Mouse (Mus musculus): ENCODE results near the gene Tuba1b. TPM values are rescaled to one million over a fixed set of nuclear protein-coding genes. Genes with fewer than 3 reads are reported as not detected.
"Not testable (repeated sequence)": the region's sequence is repeated elsewhere in the genome, so short reads cannot be mapped to it uniquely, and the experiment has no call there.

Tuba1b gene
- polyA plus RNA-seq, 1 experiment = 694 TPM

GRCm38 (mm10) chr15:98924682-98925081, 9.7 kb downstream of the Tuba1b start:
- Histone ChIP-seq H3K27ac (ENCODE audit: insufficient read depth, low read length) (no peak overlapping the region), H3K4me1 (ENCODE audit: control insufficient read depth, insufficient read depth, insufficient read length) (peaks cover 2% of the 10 kb centered on the region; the same call in 1 of the 2 replicates), H3K4me3 (ENCODE audit: extremely low read depth, insufficient read depth, insufficient read length) (no peak overlapping the region), H3K27me3 (ENCODE audit: control insufficient read depth, insufficient read depth, low read length) (no peaks in the 10 kb centered on the region), H3K36me3 (ENCODE audit: control insufficient read depth, insufficient read depth, low read length) (no peaks in the 10 kb centered on the region)
- no peak for DNase-seq (ENCODE audit: low read depth in 1 of 2, low spot score in 2 of 2)
- 79% methylated on average over 3 of the region's 3 CpGs for WGBS
- TF ChIP-seq POLR2A (IDR thresholded peaks at IDR 0.05; ENCODE audit: low read depth, low read length) = no peak
- TF ChIP-seq CTCF (IDR thresholded peaks at IDR 0.05; ENCODE audit: extremely low read depth, insufficient read depth, insufficient read length, insufficient replicate concordance) = no peak

GRCm38 (mm10) chr15:98923031-98923537, 11.3 kb downstream of the Tuba1b start:
- Histone ChIP-seq H3K4me1 (ENCODE audit: control insufficient read depth, insufficient read depth, insufficient read length) (peaks cover 2% of the 10 kb centered on the region; the same call in 1 of the 2 replicates), H3K27ac (ENCODE audit: insufficient read depth, low read length) (no peak overlapping the region), H3K36me3 (ENCODE audit: control insufficient read depth, insufficient read depth, low read length) (no peaks in the 10 kb centered on the region), H3K27me3 (ENCODE audit: control insufficient read depth, insufficient read depth, low read length) (no peaks in the 10 kb centered on the region), H3K4me3 (ENCODE audit: extremely low read depth, insufficient read depth, insufficient read length) (no peak overlapping the region)
- TF ChIP-seq POLR2A (IDR thresholded peaks at IDR 0.05; ENCODE audit: low read depth, low read length) (no peak), CTCF (IDR thresholded peaks at IDR 0.05; ENCODE audit: extremely low read depth, insufficient read depth, insufficient read length, insufficient replicate concordance) (no peak)
- no peak for DNase-seq (ENCODE audit: low read depth in 1 of 2, low spot score in 2 of 2)
- WGBS = 91% methylated on average over 2 of the region's 2 CpGs

GRCm38 (mm10) chr15:98922581-98922980, 11.8 kb downstream of the Tuba1b start:
- no peak for TF ChIP-seq CTCF (IDR thresholded peaks at IDR 0.05; ENCODE audit: extremely low read depth, insufficient read depth, insufficient read length, insufficient replicate concordance)
- no peak for TF ChIP-seq POLR2A (IDR thresholded peaks at IDR 0.05; ENCODE audit: low read depth, low read length)
- Histone ChIP-seq H3K4me1 (ENCODE audit: control insufficient read depth, insufficient read depth, insufficient read length) (peaks cover 2% of the 10 kb centered on the region; the same call in 1 of the 2 replicates), H3K4me3 (ENCODE audit: extremely low read depth, insufficient read depth, insufficient read length) (no peak overlapping the region), H3K36me3 (ENCODE audit: control insufficient read depth, insufficient read depth, low read length) (no peaks in the 10 kb centered on the region), H3K27me3 (ENCODE audit: control insufficient read depth, insufficient read depth, low read length) (no peaks in the 10 kb centered on the region), H3K27ac (ENCODE audit: insufficient read depth, low read length) (no peak overlapping the region)
- DNase-seq (ENCODE audit: low read depth in 1 of 2, low spot score in 2 of 2) = no peak
- 65% methylated on average over 3 of the region's 3 CpGs for WGBS

- Histone ChIP-seq H3K27ac (ENCODE audit: insufficient read depth, low read length) (no peak overlapping the region), H3K4me3 (ENCODE audit: extremely low read depth, insufficient read depth, insufficient read length) (no peak overlapping the region), H3K36me3 (ENCODE audit: control insufficient read depth, insufficient read depth, low read length) (no peaks in the 10 kb centered on the region), H3K4me1 (ENCODE audit: control insufficient read depth, insufficient read depth, insufficient read length) (no peaks in the 10 kb centered on the region; the same call in 1 of the 2 replicates), H3K27me3 (ENCODE audit: control insufficient read depth, insufficient read depth, low read length) (no peaks in the 10 kb centered on the region)
- WGBS = 94% methylated on average over 5 of the region's 5 CpGs
- TF ChIP-seq POLR2A (IDR thresholded peaks at IDR 0.05; ENCODE audit: low read depth, low read length) (no peak), CTCF (IDR thresholded peaks at IDR 0.05; ENCODE audit: extremely low read depth, insufficient read depth, insufficient read length, insufficient replicate concordance) (no peak)
- no peak for DNase-seq (ENCODE audit: low read depth in 1 of 2, low spot score in 2 of 2)
Measured at GRCm38 (mm10) chr15:98921510-98921909, 12.9 kb downstream of the Tuba1b start.

- H3K27me3 ChIP-seq (ENCODE audit: control insufficient read depth, insufficient read depth, low read length); H3K4me1 ChIP-seq (ENCODE audit: control insufficient read depth, insufficient read depth, insufficient read length); DNase-seq (ENCODE audit: low read depth in 1 of 2, low spot score in 2 of 2); H3K36me3 ChIP-seq (ENCODE audit: control insufficient read depth, insufficient read depth, low read length): not testable (repeated sequence)
- H3K4me3 ChIP-seq (ENCODE audit: extremely low read depth, insufficient read depth, insufficient read length) = peak overlapping the region; percentile 75
- peak overlapping the region; percentile 83 for H3K27ac ChIP-seq (ENCODE audit: insufficient read depth, low read length)
- WGBS = 15% methylated on average over 8 of the region's 8 CpGs
Measured at GRCm38 (mm10) chr15:98918499-98918895, 15.9 kb downstream of the Tuba1b start.

GRCm38 (mm10) chr15:98917538-98918498, 16.5 kb downstream of the Tuba1b start, which contains the start of gene Lmbr1l:
Gene Lmbr1l (minus strand): TSS chr15:98918231.
- TF ChIP-seq POLR2A (IDR thresholded peaks at IDR 0.05; ENCODE audit: low read depth, low read length) (peak; percentile 79), CTCF (IDR thresholded peaks at IDR 0.05; ENCODE audit: extremely low read depth, insufficient read depth, insufficient read length, insufficient replicate concordance) (no peak)
- under 1% methylated on average over 78 of the region's 82 CpGs for WGBS
- peak within 1 kb of the TSS; percentile 88 for H3K4me3 ChIP-seq (ENCODE audit: extremely low read depth, insufficient read depth, insufficient read length)
- DNase-seq (ENCODE audit: low read depth in 1 of 2, low spot score in 2 of 2) = peak; percentile 99
- peaks cover 3% of the 10 kb centered on the region for H3K36me3 ChIP-seq (ENCODE audit: control insufficient read depth, insufficient read depth, low read length)
- H3K27ac ChIP-seq (ENCODE audit: insufficient read depth, low read length) = peak within 1 kb of the TSS; percentile 96
- no peaks in the 10 kb centered on the region for H3K27me3 ChIP-seq (ENCODE audit: control insufficient read depth, insufficient read depth, low read length)
- H3K4me1 ChIP-seq (ENCODE audit: control insufficient read depth, insufficient read depth, insufficient read length) = no peaks in the 10 kb centered on the region; the same call in 1 of the 2 replicates

Measured in spleen, adult 2 months (tissue).